Mouse (Mus musculus): ENCODE results near the gene Rnf31. TPM values are rescaled to one million over a fixed set of nuclear protein-coding genes. Genes with fewer than 3 reads are reported as not detected.

Gene Rnf31
- polyA plus RNA-seq, 1 experiment from 2014 or later, result 9.5 TPM

GRCm38 (mm10) chr14:55596036-55596690 is 4.7 kb downstream of the Rnf31 start:
- 86% methylated on average over 13 of the region's 13 CpGs for WGBS
- TF ChIP-seq CTCF (IDR thresholded peaks at IDR 0.05; ENCODE audit: low read depth) (no peak), EP300 (optimal IDR thresholded peaks at IDR 0.05) (no peak)
- Histone ChIP-seq H3K27ac (replicated peaks) (no peak overlapping the region), H3K4me2 (replicated peaks; ENCODE audit: low read depth) (no peak overlapping the region), H3K9ac (ENCODE audit: low read length) (no peak overlapping the region), H3K4me3 (ENCODE audit: low read depth, low read length) (no peak overlapping the region), H3K27me3 (ENCODE audit: control insufficient read depth, insufficient read depth, low read length) (no peaks in the 10 kb centered on the region), H3K9me3 (ENCODE audit: control insufficient read depth, low read length) (no peaks in the 10 kb centered on the region), H3K4me1 (replicated peaks; ENCODE audit: control insufficient read depth, insufficient read depth) (peaks cover 2% of the 10 kb centered on the region; the same call in 1 of the 2 replicates), H3K36me3 (ENCODE audit: control insufficient read depth, insufficient read depth, low read length) (peaks cover 32% of the 10 kb centered on the region)
- DNase-seq (ENCODE audit: low spot score) (no peak), ATAC-seq (ENCODE audit: low FRiP score, low TSS enrichment) (no peak)

- no peak for DNase-seq (ENCODE audit: low spot score)
- peaks cover 32% of the 10 kb centered on the region for H3K36me3 ChIP-seq (ENCODE audit: control insufficient read depth, insufficient read depth, low read length)
Measured at GRCm38 (mm10) chr14:55598521-55599390, 7.2 kb downstream of the Rnf31 start.

GRCm38 (mm10) chr14:55603271-55603632 is 11.7 kb downstream of the Rnf31 start, which contains the start of gene Irf9:
Irf9 (plus strand) TSS chr14:55603571.
- no peaks in the 10 kb centered on the region for H3K9me3 ChIP-seq (ENCODE audit: control insufficient read depth, low read length)
- no peak for DNase-seq (ENCODE audit: low spot score)

More at GRCm38 (mm10) chr14:55598521-55599390, 7.2 kb downstream of the Rnf31 start:
- no peaks in the 10 kb centered on the region for H3K4me1 ChIP-seq (replicated peaks; ENCODE audit: control insufficient read depth, insufficient read depth)
- H3K27me3 ChIP-seq (ENCODE audit: control insufficient read depth, insufficient read depth, low read length), result no peaks in the 10 kb centered on the region
- TF ChIP-seq CTCF (IDR thresholded peaks at IDR 0.05; ENCODE audit: low read depth) (no peak), EP300 (optimal IDR thresholded peaks at IDR 0.05) (no peak)
- no peak overlapping the region for H3K27ac ChIP-seq (replicated peaks)
- WGBS, result 94% methylated on average over 21 of the region's 21 CpGs
- no peaks in the 10 kb centered on the region for H3K9me3 ChIP-seq (ENCODE audit: control insufficient read depth, low read length)
- no peak for ATAC-seq (ENCODE audit: low FRiP score, low TSS enrichment)
- no peak overlapping the region for H3K4me2 ChIP-seq (replicated peaks; ENCODE audit: low read depth)
- no peak overlapping the region for H3K4me3 ChIP-seq (ENCODE audit: low read depth, low read length)
- H3K9ac ChIP-seq (ENCODE audit: low read length), result no peak overlapping the region

GRCm38 (mm10) chr14:55603633-55604576 is 12.4 kb downstream of the Rnf31 start:
- DNase-seq (ENCODE audit: low spot score) (peak; percentile 95), ATAC-seq (ENCODE audit: low FRiP score, low TSS enrichment) (peak; percentile 94)
- Histone ChIP-seq H3K27me3 (ENCODE audit: control insufficient read depth, insufficient read depth, low read length) (no peaks in the 10 kb centered on the region), H3K27ac (replicated peaks) (peak overlapping the region; percentile 94), H3K4me3 (ENCODE audit: low read depth, low read length) (peak overlapping the region; percentile 51), H3K36me3 (ENCODE audit: control insufficient read depth, insufficient read depth, low read length) (peaks cover 10% of the 10 kb centered on the region), H3K9me3 (ENCODE audit: control insufficient read depth, low read length) (no peaks in the 10 kb centered on the region), H3K4me1 (replicated peaks; ENCODE audit: control insufficient read depth, insufficient read depth) (no peaks in the 10 kb centered on the region), H3K4me2 (replicated peaks; ENCODE audit: low read depth) (peak overlapping the region; percentile 62), H3K9ac (ENCODE audit: low read length) (peak overlapping the region; percentile 74)
- TF ChIP-seq EP300 (optimal IDR thresholded peaks at IDR 0.05) (peak; percentile 34), CTCF (IDR thresholded peaks at IDR 0.05; ENCODE audit: low read depth) (peak; percentile 97)
- 13% methylated on average over 19 of the region's 19 CpGs for WGBS

More at GRCm38 (mm10) chr14:55603271-55603632, 11.7 kb downstream of the Rnf31 start, which contains the start of gene Irf9:
- Histone ChIP-seq H3K4me3 (ENCODE audit: low read depth, low read length) (peak within 1 kb of the TSS; percentile 51), H3K4me2 (replicated peaks; ENCODE audit: low read depth) (peak within 1 kb of the TSS; percentile 62), H3K36me3 (ENCODE audit: control insufficient read depth, insufficient read depth, low read length) (peaks cover 13% of the 10 kb centered on the region), H3K27ac (replicated peaks) (peak within 1 kb of the TSS; percentile 94), H3K27me3 (ENCODE audit: control insufficient read depth, insufficient read depth, low read length) (no peaks in the 10 kb centered on the region), H3K4me1 (replicated peaks; ENCODE audit: control insufficient read depth, insufficient read depth) (no peaks in the 10 kb centered on the region), H3K9ac (ENCODE audit: low read length) (peak within 1 kb of the TSS; percentile 74)
- no peak; the same call in 1 of the 2 replicates for ATAC-seq (ENCODE audit: low FRiP score, low TSS enrichment)
- TF ChIP-seq CTCF (IDR thresholded peaks at IDR 0.05; ENCODE audit: low read depth), result no peak
- no peak for TF ChIP-seq EP300 (optimal IDR thresholded peaks at IDR 0.05)
- WGBS, result 83% methylated on average over 7 of the region's 7 CpGs

- H3K4me3 ChIP-seq (ENCODE audit: low read depth, low read length), result peak overlapping the region; percentile 51
Measured at GRCm38 (mm10) chr14:55604823-55605222, 13.3 kb downstream of the Rnf31 start.

More at GRCm38 (mm10) chr14:55604823-55605222, 13.3 kb downstream of the Rnf31 start:
- 86% methylated on average over 11 of the region's 11 CpGs for WGBS
- Histone ChIP-seq H3K4me2 (replicated peaks; ENCODE audit: low read depth) (peak overlapping the region; percentile 62), H3K4me1 (replicated peaks; ENCODE audit: control insufficient read depth, insufficient read depth) (no peaks in the 10 kb centered on the region), H3K36me3 (ENCODE audit: control insufficient read depth, insufficient read depth, low read length) (peaks cover under 1% of the 10 kb centered on the region), H3K27me3 (ENCODE audit: control insufficient read depth, insufficient read depth, low read length) (no peaks in the 10 kb centered on the region), H3K9me3 (ENCODE audit: control insufficient read depth, low read length) (no peaks in the 10 kb centered on the region), H3K9ac (ENCODE audit: low read length) (peak overlapping the region; percentile 74), H3K27ac (replicated peaks) (peak overlapping the region; percentile 94)
- TF ChIP-seq EP300 (optimal IDR thresholded peaks at IDR 0.05) (no peak), CTCF (IDR thresholded peaks at IDR 0.05; ENCODE audit: low read depth) (no peak)
- DNase-seq (ENCODE audit: low spot score) (no peak), ATAC-seq (ENCODE audit: low FRiP score, low TSS enrichment) (no peak)

All from stomach, postnatal 0 days (tissue).